Mouse (Mus musculus): ENCODE measurements around the gene Clps. TPM values are rescaled to one million over a fixed set of nuclear protein-coding genes. Genes with fewer than 3 reads are reported as not detected.

Clps gene
- polyA plus RNA-seq (2015; fragmentation: Nextera tagmentation; extraction: Ambion mirVana): not detected in 2 replicates

DNA sequence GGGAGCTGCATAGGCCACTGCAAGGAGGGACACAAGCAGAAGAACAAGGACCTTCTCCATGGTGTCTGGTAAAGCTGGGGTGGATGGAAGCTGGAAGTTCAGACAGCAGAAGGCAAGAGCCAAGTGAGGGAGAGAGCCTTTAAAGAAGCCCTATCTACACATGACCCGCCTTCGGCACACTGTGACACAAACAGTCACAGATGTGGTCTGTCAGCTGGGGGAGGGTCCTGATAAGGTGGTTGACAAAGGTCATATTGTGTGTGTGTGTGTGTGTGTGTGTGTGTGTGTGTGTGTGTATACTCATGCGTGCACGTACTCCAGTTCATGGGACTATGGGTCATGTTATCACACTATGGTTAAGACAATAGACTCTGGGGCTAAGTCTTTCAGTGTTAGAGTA, at the start of gene Clps:
Gene Clps, minus strand, starts transcription at position 169 of the 400 bp plus-strand sequence.

DNA sequence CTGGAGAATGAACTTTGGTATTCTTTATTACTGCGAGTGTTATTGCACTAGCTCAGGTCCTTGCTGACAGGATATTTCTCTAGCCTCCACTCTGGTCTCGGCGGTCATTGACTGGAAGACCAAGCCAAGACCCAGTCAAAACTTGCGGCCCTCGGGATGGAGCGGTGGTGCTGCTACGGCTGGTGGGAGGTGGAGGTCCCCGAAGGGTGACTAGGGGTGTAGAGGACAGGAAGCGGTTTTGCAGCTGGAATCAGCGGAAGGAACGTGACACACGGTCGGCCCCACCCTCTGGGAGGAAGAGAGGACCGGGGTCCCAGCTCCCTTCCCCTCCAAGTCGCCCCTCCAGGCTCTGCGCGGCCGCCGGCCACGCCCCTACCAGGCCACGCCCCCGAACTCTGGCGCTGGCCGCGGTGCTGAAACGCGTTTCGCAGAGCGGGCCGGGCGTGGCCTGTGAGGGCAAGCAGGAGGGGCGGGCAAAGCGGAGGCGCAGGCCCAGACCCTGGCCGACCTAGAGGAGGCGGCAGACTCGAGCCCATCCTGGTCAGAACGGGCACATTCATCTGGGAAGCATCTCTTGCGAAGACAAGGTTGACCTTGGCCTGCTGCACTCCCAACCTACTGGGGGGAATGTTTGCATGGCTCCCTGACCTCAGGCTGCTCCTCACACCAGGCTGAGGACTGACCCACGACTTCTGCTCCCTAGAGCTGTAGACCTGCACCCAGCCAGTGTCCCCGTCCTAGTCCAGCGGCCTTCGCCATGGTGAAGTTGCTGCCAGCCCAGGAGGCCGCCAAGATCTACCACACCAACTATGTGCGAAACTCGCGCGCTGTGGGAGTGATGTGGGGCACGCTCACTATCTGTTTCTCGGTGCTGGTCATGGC, 14.9 kb upstream of the Clps start, which contains the start of gene Lhfpl5:
Gene Lhfpl5, plus strand, starts transcription at position 398 of the 882 bp plus-strand sequence.

DNA sequence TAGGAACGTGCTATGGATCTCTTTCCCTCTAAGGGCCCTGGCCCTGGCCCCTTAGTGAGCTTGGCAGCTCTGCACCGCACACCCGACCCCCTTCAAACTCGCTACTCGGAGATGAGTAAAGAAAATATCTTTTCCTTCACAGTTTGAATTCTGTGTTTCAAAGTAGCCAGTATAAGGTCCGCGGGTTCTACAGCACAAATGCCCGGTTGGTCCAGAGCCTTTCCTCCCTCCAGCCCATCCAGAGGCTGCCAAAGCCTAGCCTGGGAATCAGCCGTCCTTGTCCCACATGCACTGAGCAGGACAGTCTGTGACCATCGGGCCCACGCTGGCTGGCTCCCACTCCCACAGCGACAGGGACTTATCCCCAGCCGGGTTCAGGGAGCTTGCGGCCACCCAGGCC, 11.5 kb downstream of the Clps start, which contains the start of gene Clpsl2:
Gene Clpsl2, plus strand, starts transcription at position 301 of the 400 bp plus-strand sequence.

DNA sequence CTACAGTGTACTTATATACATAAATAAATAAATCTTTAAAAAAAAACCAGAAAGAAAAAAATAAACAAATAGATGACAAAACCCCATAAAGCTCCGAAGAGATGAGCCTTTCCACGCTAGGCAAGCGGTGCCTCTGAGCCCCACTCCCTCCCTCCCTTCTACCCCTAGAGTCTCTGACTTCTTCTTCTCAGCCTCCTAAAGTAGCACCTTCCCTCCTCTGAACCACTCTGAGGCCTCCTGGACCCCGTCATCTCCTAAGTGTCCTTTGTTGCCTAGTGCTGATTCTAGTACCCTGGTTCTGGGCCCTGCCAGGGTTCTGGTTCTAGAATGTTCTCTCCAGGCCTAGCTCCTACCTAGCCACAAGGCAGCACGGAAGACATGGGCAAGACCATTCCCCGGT, 30.1 kb downstream of the Clps start, which contains the start of gene Armc12:
Gene Armc12, plus strand, starts transcription at position 301 of the 400 bp plus-strand sequence.

DNA sequence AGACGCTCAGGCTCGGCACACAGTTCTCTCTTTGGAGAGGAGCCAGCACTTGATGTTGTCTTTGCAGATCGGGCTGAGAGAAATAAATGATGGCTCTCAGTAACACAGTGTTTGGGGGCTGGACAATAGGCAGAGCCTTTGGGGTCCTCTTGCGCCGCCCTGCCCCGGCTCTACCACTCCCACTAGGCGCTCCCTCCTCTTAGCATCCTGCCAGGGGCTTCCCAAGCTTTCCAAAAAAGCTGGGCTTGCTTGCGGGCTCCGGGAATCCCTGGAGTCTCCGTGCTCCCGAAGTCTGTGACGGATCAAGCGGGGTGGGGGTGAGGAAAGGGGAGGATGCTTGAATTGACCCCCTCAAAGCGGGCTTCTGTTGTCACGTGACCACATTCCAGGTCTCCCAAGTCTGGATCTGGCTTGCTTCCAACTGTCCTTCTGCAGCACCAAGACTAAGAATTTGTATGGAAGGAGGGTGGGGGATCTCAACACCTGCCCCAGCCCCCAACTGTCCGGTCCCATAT, 43.1 kb downstream of the Clps start, which contains the start of gene Fkbp5:
Gene Fkbp5, minus strand, starts transcription at position 87 of the 515 bp plus-strand sequence.

Small RNAs within 50 kb of the gene (microRNA-seq; reads per million reads assigned to microRNA genes)
- gene Gm25195 (0 reads per million in 2 experiments), gene Mir6969 (0 reads per million in 2 experiments)

Other genes starting within 250 kb of the Clps start
- 18.4 and 18.5 TPM in 2 replicates for gene Fance, start 247.2 kb downstream of the Clps start, polyA plus RNA-seq (2015; fragmentation: Nextera tagmentation; extraction: Ambion mirVana)
- 337 and 400 TPM in 2 replicates for gene Rpl10a, start 232.3 kb downstream of the Clps start, polyA plus RNA-seq (2015; fragmentation: Nextera tagmentation; extraction: Ambion mirVana)
- 3.5 and 3.6 TPM in 2 replicates for gene Tead3, start 209.9 kb downstream of the Clps start, polyA plus RNA-seq (2015; fragmentation: Nextera tagmentation; extraction: Ambion mirVana)
- gene Tulp1, start 195.5 kb downstream of the Clps start, polyA plus RNA-seq (2015; fragmentation: Nextera tagmentation; extraction: Ambion mirVana): 0.56 and 0.71 TPM in 2 replicates
- 6.8 and 9.6 TPM in 2 replicates for gene Fkbp5, start 43.2 kb downstream of the Clps start, polyA plus RNA-seq (2015; fragmentation: Nextera tagmentation; extraction: Ambion mirVana)
- gene Armc12, start 30.0 kb downstream of the Clps start, polyA plus RNA-seq (2015; fragmentation: Nextera tagmentation; extraction: Ambion mirVana): not detected in 2 replicates
- not detected in 2 replicates for gene Clpsl2, start 11.4 kb downstream of the Clps start, polyA plus RNA-seq (2015; fragmentation: Nextera tagmentation; extraction: Ambion mirVana)
- 0.09 and 0.19 TPM in 2 replicates for gene Lhfpl5, start 14.9 kb upstream of the Clps start, polyA plus RNA-seq (2015; fragmentation: Nextera tagmentation; extraction: Ambion mirVana)
- gene Srpk1, start 61.9 kb upstream of the Clps start, polyA plus RNA-seq (2015; fragmentation: Nextera tagmentation; extraction: Ambion mirVana): 19.8 and 30.8 TPM in 2 replicates
- 0.77 and 1.0 TPM in 2 replicates for gene Slc26a8, start 129.5 kb upstream of the Clps start, polyA plus RNA-seq (2015; fragmentation: Nextera tagmentation; extraction: Ambion mirVana)
- gene Mapk14, start 130.6 kb upstream of the Clps start, polyA plus RNA-seq (2015; fragmentation: Nextera tagmentation; extraction: Ambion mirVana): 28.2 and 28.5 TPM in 2 replicates
- 0.90 and 1.1 TPM in 2 replicates for gene AC170998.1, start 165.3 kb upstream of the Clps start, polyA plus RNA-seq (2015; fragmentation: Nextera tagmentation; extraction: Ambion mirVana)
- 0.97 and 5.9 TPM in 2 replicates for gene Mapk13, start 208.5 kb upstream of the Clps start, polyA plus RNA-seq (2015; fragmentation: Nextera tagmentation; extraction: Ambion mirVana)
- gene Brpf3, start 240.3 kb upstream of the Clps start, polyA plus RNA-seq (2015; fragmentation: Nextera tagmentation; extraction: Ambion mirVana): 3.0 and 3.4 TPM in 2 replicates

Data from skeletal muscle tissue, postnatal 0 days (tissue).